Mouse (Mus musculus) embryonic facial prominence, embryonic 14.5 days (tissue): Measurements from ENCODE around the gene Prnd. TPM values are rescaled to one million over a fixed set of nuclear protein-coding genes. Genes with fewer than 3 reads are reported as not detected.

Experiments used
- ATAC-seq: fragments of 200-750 bp; cut with Nextera tagmentation; 2 replicates; pipeline ENCODE4 v1.8.0; 2017; ENCODE audit warnings: low read depth, moderate number of reproducible peaks, moderate TSS enrichment
- DNase-seq: peaks from one replicate; pipeline ENCODE4 v3.0.0-alpha.2; 2015; ENCODE audit warnings: low spot score
- H3K27ac ChIP-seq: fragments of 300-500 bp; sonication (generic); replicated peaks from 2 replicates; pipeline ENCODE4 v1.5.1; 2014; ENCODE audit warnings: low read depth, mild to moderate bottlenecking, low read length, moderate library complexity
- H3K27me3 ChIP-seq: fragments of 300-500 bp; sonication (generic); replicated peaks from 2 replicates; pipeline ENCODE4 v1.6.1; 2014; ENCODE audit warnings: low read length; ENCODE audit not compliant: control insufficient read depth, insufficient read depth
- H3K36me3 ChIP-seq: fragments of 300-500 bp; sonication (generic); 2 replicates; pipeline ENCODE4 v1.6.1; 2014; ENCODE audit warnings: low read length, mixed read lengths; ENCODE audit not compliant: control insufficient read depth, insufficient read depth
- H3K4me1 ChIP-seq: fragments of 300-500 bp; sonication (generic); 2 replicates; pipeline ENCODE4 v1.6.1; 2014; ENCODE audit warnings: antibody characterized with exemption, low read length; ENCODE audit not compliant: control insufficient read depth, insufficient read depth
- H3K4me2 ChIP-seq: fragments of 300-500 bp; sonication (generic); 2 replicates; pipeline ENCODE4 v1.6.1; 2014; ENCODE audit warnings: low read depth, mild to moderate bottlenecking, low read length, moderate library complexity, mixed read lengths
- H3K4me3 ChIP-seq: fragments of 300-500 bp; sonication (generic); 2 replicates; pipeline ENCODE4 v1.5.1; 2014; ENCODE audit warnings: low read depth, mild to moderate bottlenecking, low read length
- H3K9ac ChIP-seq: fragments of 300-500 bp; sonication (generic); 2 replicates; pipeline ENCODE4 v1.6.1; 2014; ENCODE audit warnings: low read depth, mild to moderate bottlenecking, low read length, moderate library complexity, mixed read lengths
- H3K9me3 ChIP-seq: fragments of 300-500 bp; sonication (generic); 2 replicates; pipeline ENCODE4 v1.6.1; 2016; ENCODE audit warnings: low read length; ENCODE audit not compliant: control insufficient read depth
- WGBS: fragments of 180-500 bp; shearing (Covaris S2); extraction: QIAGEN DNeasy Blood & Tissue Kit; methylation state at CpG from one replicate; pipeline ENCODE4 v1.1.7; 2014; 5-methylcytosine and 5-hydroxymethylcytosine counted together
- polyA plus RNA-seq: library from polyadenylated mRNA; unstranded; fragments of >200 nt; fragmentation: Nextera tagmentation; extraction: Ambion mirVana; gene quantifications from 2 replicates; pipeline ENCODE4 v1.2.1, GENCODE M21; 2014

Prnd gene
- polyA plus RNA-seq, 1 experiment from 2014 or later: 47.6 TPM

DNA sequence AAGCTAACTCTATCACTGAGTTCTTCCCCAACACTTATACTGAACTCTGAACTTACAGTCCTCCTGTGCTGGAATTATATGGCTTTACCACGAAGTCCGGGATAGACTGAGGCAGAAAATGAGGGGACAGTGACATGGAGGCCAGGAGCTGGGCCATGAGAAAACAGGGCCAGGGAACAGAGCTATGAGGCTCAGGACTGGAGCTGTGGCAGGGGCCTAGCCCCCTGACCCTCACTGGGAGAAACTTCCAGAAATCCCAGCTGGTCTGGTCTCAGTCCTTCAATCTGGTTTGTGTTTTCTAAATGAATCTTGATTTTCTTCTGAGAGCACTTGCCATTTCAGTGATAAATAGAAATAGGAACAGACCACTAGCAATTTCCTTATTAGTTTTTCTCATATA, 16.4 kb upstream of the Prnd start:
- 86% methylated on average over 2 of the region's 2 CpGs for WGBS

DNA sequence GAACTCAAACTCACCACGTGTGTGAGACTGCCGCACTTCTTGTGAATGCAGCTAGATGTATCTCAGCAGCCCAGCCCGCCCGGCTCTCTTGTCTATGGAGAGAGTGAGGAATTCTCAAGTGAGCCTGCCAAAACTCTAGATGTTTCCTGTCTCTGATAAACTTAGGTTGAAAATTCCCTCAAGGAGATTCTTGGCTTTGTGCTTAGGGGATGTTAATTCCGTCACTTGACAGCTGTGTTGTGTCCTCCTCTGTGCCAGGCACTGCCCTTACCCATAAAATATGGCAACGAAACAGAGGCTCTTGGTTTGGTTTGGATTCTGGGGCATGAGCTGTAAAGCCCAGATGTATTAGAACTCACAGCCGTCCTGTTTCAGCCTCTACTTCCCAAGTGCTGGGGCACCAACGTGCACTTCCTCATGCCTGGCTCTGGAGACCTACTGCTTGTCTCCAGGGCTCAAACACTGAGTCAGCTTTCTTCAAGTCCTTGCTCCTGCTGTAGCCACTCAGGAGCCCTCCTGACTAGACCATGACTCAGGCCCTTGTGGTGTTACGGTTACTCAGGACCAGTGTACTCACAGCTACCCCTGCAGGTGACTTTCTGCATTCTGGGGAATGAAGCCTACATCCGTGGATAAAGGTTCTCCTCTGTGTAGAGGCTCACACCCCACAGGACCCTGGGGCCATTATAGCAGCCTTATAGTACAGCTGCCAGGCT, 15.1 kb upstream of the Prnd start:
- Histone ChIP-seq H3K36me3 (peaks cover 13% of the 10 kb centered on the region; the same call in 1 of the 2 replicates), H3K27ac (no peak overlapping the region), H3K9me3 (no peaks in the 10 kb centered on the region), H3K4me1 (no peaks in the 10 kb centered on the region), H3K4me2 (no peak overlapping the region), H3K27me3 (no peaks in the 10 kb centered on the region), H3K4me3 (no peak overlapping the region), H3K9ac (no peak overlapping the region)
- DNase-seq (peak; percentile 11), ATAC-seq (no peak)
- WGBS: 79% methylated on average over 10 of the region's 10 CpGs

More for the DNA sequence above, 16.4 kb upstream of the Prnd start:
- Histone ChIP-seq H3K4me3 (no peak overlapping the region), H3K4me1 (no peaks in the 10 kb centered on the region), H3K9me3 (no peaks in the 10 kb centered on the region), H3K9ac (no peak overlapping the region), H3K27me3 (no peaks in the 10 kb centered on the region), H3K4me2 (no peak overlapping the region), H3K27ac (no peak overlapping the region), H3K36me3 (peaks cover 13% of the 10 kb centered on the region; the same call in 1 of the 2 replicates)
- DNase-seq (no peak), ATAC-seq (no peak)

DNA sequence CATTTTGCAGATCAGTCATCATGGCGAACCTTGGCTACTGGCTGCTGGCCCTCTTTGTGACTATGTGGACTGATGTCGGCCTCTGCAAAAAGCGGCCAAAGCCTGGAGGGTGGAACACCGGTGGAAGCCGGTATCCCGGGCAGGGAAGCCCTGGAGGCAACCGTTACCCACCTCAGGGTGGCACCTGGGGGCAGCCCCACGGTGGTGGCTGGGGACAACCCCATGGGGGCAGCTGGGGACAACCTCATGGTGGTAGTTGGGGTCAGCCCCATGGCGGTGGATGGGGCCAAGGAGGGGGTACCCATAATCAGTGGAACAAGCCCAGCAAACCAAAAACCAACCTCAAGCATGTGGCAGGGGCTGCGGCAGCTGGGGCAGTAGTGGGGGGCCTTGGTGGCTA, 14.3 kb upstream of the Prnd start:
- Histone ChIP-seq H3K9me3 (no peaks in the 10 kb centered on the region), H3K4me3 (no peak overlapping the region), H3K27me3 (no peaks in the 10 kb centered on the region), H3K36me3 (peaks cover 13% of the 10 kb centered on the region; the same call in 1 of the 2 replicates), H3K4me1 (no peaks in the 10 kb centered on the region), H3K4me2 (no peak overlapping the region), H3K9ac (no peak overlapping the region), H3K27ac (no peak overlapping the region)
- 99% methylated on average over 10 of the region's 10 CpGs for WGBS
- ATAC-seq: no peak
- DNase-seq: no peak

- Histone ChIP-seq H3K27me3 (no peaks in the 10 kb centered on the region), H3K36me3 (peaks cover 13% of the 10 kb centered on the region; the same call in 1 of the 2 replicates), H3K9ac (no peak overlapping the region), H3K27ac (no peak overlapping the region), H3K4me1 (no peaks in the 10 kb centered on the region), H3K9me3 (no peaks in the 10 kb centered on the region), H3K4me2 (no peak overlapping the region), H3K4me3 (no peak overlapping the region)
- ATAC-seq (peak; percentile 15; the same call in 1 of the 2 replicates), DNase-seq (peak; percentile 69)
- 39% methylated on average over 8 of the region's 8 CpGs for WGBS
These were observed 11.1 kb upstream of the Prnd start for GRCm38 (mm10) chr2:131939404-131940111.

DNA sequence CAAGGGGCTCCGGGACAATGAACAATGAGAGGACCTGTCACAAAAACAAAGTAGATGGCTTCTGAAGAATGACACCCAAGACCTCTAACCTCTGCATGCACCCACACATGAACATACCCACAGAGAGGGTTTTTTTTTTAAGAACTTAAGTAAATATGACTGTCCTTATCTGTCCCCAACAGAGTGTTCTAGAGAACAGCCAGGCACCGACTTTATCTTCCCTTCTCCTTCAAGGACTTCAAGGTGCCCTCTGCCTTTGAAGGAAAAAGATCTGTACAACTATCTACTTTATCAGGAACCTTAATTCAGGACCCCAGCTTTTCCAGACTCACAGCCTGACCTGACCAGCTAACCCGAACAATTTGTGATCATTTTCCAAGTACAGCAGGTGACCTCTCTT, 10.2 kb upstream of the Prnd start:
- peaks cover 13% of the 10 kb centered on the region; the same call in 1 of the 2 replicates for H3K36me3 ChIP-seq
- ATAC-seq: no peak
- DNase-seq: no peak
- H3K4me3 ChIP-seq: no peak overlapping the region
- no peaks in the 10 kb centered on the region for H3K9me3 ChIP-seq
- no peak overlapping the region for H3K4me2 ChIP-seq
- H3K27ac ChIP-seq: no peak overlapping the region
- H3K27me3 ChIP-seq: no peaks in the 10 kb centered on the region
- H3K9ac ChIP-seq: no peak overlapping the region
- 69% methylated on average over 3 of the region's 3 CpGs for WGBS
- H3K4me1 ChIP-seq: no peaks in the 10 kb centered on the region

- no peak for ATAC-seq
- no peak overlapping the region for H3K9ac ChIP-seq
- 76% methylated on average over 6 of the region's 6 CpGs for WGBS
These were observed 9.2 kb upstream of the Prnd start for GRCm38 (mm10) chr2:131941501-131941900.

DNA sequence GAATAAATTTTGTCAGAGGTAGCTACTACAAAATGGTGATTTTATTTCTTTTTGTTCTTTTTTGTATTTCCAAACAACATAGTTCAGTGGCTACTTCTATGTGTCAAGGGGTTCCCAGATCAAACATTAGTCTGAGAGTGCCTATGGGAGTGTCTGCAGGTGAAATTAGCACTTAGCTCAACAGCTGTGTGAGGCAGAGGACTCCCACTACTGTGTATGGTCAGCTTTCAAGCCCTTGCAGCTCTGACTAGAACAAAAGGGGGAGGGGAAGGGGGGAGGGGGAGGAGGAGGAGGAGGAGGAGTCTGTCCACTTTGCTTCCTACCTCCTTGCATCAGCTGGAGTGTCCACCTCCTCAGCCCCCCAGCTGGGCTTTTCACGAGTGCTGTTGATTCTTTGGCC, 6.3 kb upstream of the Prnd start:
- no peak overlapping the region for H3K9ac ChIP-seq
- no peaks in the 10 kb centered on the region for H3K4me1 ChIP-seq
- WGBS: 0% methylated on average over 1 of the region's 1 CpGs
- H3K36me3 ChIP-seq: no peaks in the 10 kb centered on the region
- H3K27me3 ChIP-seq: no peaks in the 10 kb centered on the region
- no peak overlapping the region for H3K27ac ChIP-seq
- no peaks in the 10 kb centered on the region for H3K9me3 ChIP-seq
- no peak for ATAC-seq
- no peak overlapping the region for H3K4me2 ChIP-seq
- DNase-seq: no peak
- no peak overlapping the region for H3K4me3 ChIP-seq

More at GRCm38 (mm10) chr2:131941501-131941900, 9.2 kb upstream of the Prnd start:
- peaks cover 11% of the 10 kb centered on the region; the same call in 1 of the 2 replicates for H3K36me3 ChIP-seq
- no peak overlapping the region for H3K27ac ChIP-seq
- no peak overlapping the region for H3K4me3 ChIP-seq
- H3K27me3 ChIP-seq: no peaks in the 10 kb centered on the region
- H3K9me3 ChIP-seq: no peaks in the 10 kb centered on the region
- DNase-seq: no peak
- H3K4me2 ChIP-seq: no peak overlapping the region
- H3K4me1 ChIP-seq: no peaks in the 10 kb centered on the region

DNA sequence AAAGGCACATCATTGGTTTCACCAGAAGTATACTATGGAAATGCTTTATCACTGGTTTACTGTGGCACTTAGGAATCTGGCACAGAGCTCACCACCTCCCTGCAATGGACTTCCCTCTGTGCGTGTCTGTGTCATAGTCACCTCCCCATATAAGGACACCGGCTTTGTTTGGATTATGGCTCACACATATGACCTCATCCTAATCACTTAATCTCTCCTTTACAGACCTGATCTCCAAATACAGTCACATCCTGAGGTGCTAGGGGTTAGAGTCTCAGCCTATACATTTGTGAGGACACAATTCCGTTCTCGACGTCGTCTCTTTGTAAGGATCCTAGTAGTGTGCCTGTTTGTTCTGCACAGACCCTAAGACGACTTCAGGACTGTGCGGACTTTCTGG, 5.4 kb upstream of the Prnd start:
- Histone ChIP-seq H3K4me3 (no peak overlapping the region), H3K27me3 (no peaks in the 10 kb centered on the region), H3K36me3 (no peaks in the 10 kb centered on the region), H3K27ac (no peak overlapping the region), H3K4me1 (no peaks in the 10 kb centered on the region), H3K9me3 (no peaks in the 10 kb centered on the region), H3K4me2 (no peak overlapping the region), H3K9ac (no peak overlapping the region)
- no peak for ATAC-seq
- WGBS: 81% methylated on average over 8 of the region's 8 CpGs
- DNase-seq: no peak
